Mouse (Mus musculus) G1E (cell line): Measurements from ENCODE around the gene Smchd1.

ENCODE experiments used
- CTCF ChIP-seq: IDR thresholded peaks from 2 replicates; pipeline ENCODE4 v1.5.1; 2012; ENCODE audit warnings: low read depth, low read length, inconsistent platforms, mixed read lengths
- GATA1 ChIP-seq: IDR thresholded peaks from 2 replicates; pipeline ENCODE4 v1.6.1; 2012; ENCODE audit warnings: borderline replicate concordance, low read length, inconsistent platforms, mixed read lengths

DNA sequence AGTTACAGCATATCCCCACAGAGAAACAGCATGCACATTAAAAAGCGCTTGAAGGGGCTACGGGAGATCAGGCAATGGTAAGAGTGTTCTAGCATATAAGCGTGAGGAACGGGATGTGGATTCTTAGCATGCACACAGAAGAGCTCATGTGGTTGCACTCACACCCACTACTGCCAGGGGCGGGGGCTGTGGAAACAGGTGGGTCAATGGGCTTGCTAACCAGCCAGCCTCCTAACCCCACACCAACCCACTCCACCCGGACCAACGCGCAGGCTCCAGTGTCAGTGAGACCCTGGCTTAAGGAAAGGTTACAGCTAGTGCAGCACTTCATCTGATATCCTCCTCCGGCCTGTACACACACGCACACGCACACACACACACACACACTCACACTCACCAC is 120.9 kb downstream of the Smchd1 start:
- no peak for TF ChIP-seq CTCF
- TF ChIP-seq GATA1, result no peak
